Mouse (Mus musculus): Measurements from ENCODE around the gene Gm42715.

DNA sequence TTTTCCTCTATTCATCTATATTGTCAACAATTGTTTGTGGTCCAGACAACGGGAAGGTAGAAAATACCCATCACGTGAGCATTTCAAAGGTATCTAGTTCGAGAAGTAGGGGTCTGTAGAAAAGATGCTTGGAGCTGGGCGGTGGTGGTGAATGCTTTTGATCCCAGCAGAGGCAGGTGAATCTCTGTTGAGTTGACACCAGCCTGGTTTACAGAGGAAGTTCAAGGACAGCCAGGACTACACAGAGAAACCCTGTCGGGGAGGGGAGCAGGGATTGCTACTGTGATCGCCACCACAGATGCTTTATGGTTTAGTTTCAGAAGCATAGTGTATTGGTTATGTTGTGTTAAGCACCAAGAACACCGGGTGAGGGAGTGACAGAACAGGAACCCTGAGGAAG lies 54.7 kb downstream of the Gm42715 start:
- TF ChIP-seq CTCF (IDR thresholded peaks at IDR 0.05; ENCODE audit: low read depth, low read length) (no peak), POLR2A (IDR thresholded peaks at IDR 0.05; ENCODE audit: extremely low read depth, insufficient read depth, low read length) (no peak)
